Mouse (Mus musculus) hindbrain, embryonic 14.5 days (tissue): Measurements from ENCODE around the gene Slc25a38. TPM values are rescaled to one million over a fixed set of nuclear protein-coding genes. Genes with fewer than 3 reads are reported as not detected.

Experiments
- ATAC-seq: fragments of 200-750 bp; cut with Nextera tagmentation; 2 replicates; pipeline ENCODE4 v1.8.0; 2017; ENCODE audit warnings: moderate number of reproducible peaks, mild to moderate bottlenecking, moderate TSS enrichment, moderate library complexity; ENCODE audit not compliant: low FRiP score
- DNase-seq: peaks from one replicate; pipeline ENCODE4 v3.0.0-alpha.2; 2015; ENCODE audit warnings: low spot score
- H3K27ac ChIP-seq: fragments of 300-500 bp; sonication (generic); 2 replicates; pipeline ENCODE4 v1.5.1; 2014; ENCODE audit warnings: mild to moderate bottlenecking, moderate library complexity
- H3K27me3 ChIP-seq: fragments of 300-500 bp; sonication (generic); 2 replicates; pipeline ENCODE4 v1.6.1; 2014; ENCODE audit warnings: mild to moderate bottlenecking, low read length, mixed read lengths; ENCODE audit not compliant: control insufficient read depth, insufficient read depth
- H3K36me3 ChIP-seq: fragments of 300-500 bp; sonication (generic); replicated peaks from 2 replicates; pipeline ENCODE4 v1.6.1; 2014; ENCODE audit not compliant: control insufficient read depth, insufficient read depth
- H3K4me1 ChIP-seq: fragments of 300-500 bp; sonication (generic); replicated peaks from 2 replicates; pipeline ENCODE4 v1.6.1; 2014; ENCODE audit warnings: antibody characterized with exemption, low read length, mixed read lengths; ENCODE audit not compliant: control insufficient read depth, insufficient read depth
- H3K4me2 ChIP-seq: fragments of 300-500 bp; sonication (generic); replicated peaks from 2 replicates; pipeline ENCODE4 v1.6.1; 2014; ENCODE audit warnings: mild to moderate bottlenecking, moderate library complexity
- H3K4me3 ChIP-seq: fragments of 300-500 bp; sonication (generic); replicated peaks from 2 replicates; pipeline ENCODE4 v1.5.1; 2014; ENCODE audit warnings: mild to moderate bottlenecking, low read length
- H3K9ac ChIP-seq: fragments of 300-500 bp; sonication (generic); 2 replicates; pipeline ENCODE4 v1.6.1; 2014
- H3K9me3 ChIP-seq: fragments of 300-500 bp; sonication (generic); 2 replicates; pipeline ENCODE4 v1.6.1; 2016; ENCODE audit warnings: low read length; ENCODE audit not compliant: control insufficient read depth
- WGBS: fragments of 180-500 bp; shearing (Covaris S2); extraction: QIAGEN DNeasy Blood & Tissue Kit; methylation state at CpG from one replicate; pipeline ENCODE4 v1.1.7; 2014; 5-methylcytosine and 5-hydroxymethylcytosine counted together
- polyA plus RNA-seq: library from polyadenylated mRNA; unstranded; fragments of >200 nt; fragmentation: Nextera tagmentation; extraction: Ambion mirVana; gene quantifications from 2 replicates; pipeline ENCODE4 v1.2.1, GENCODE M21; 2014

Gene Slc25a38
- polyA plus RNA-seq, 1 experiment from 2014 or later = 38.3 TPM

GRCm38 (mm10) chr9:120079901-120080300 lies 30.3 kb upstream of the Slc25a38 start:
- H3K4me3 ChIP-seq = no peak overlapping the region
- no peak overlapping the region for H3K9ac ChIP-seq
- no peaks in the 10 kb centered on the region for H3K9me3 ChIP-seq
- ATAC-seq (no peak), DNase-seq (no peak)
- H3K27ac ChIP-seq = no peak overlapping the region
- H3K4me1 ChIP-seq = no peaks in the 10 kb centered on the region
- no peak overlapping the region for H3K4me2 ChIP-seq
- H3K27me3 ChIP-seq = no peaks in the 10 kb centered on the region
- H3K36me3 ChIP-seq = no peaks in the 10 kb centered on the region
- 81% methylated on average over 7 of the region's 7 CpGs for WGBS

DNA sequence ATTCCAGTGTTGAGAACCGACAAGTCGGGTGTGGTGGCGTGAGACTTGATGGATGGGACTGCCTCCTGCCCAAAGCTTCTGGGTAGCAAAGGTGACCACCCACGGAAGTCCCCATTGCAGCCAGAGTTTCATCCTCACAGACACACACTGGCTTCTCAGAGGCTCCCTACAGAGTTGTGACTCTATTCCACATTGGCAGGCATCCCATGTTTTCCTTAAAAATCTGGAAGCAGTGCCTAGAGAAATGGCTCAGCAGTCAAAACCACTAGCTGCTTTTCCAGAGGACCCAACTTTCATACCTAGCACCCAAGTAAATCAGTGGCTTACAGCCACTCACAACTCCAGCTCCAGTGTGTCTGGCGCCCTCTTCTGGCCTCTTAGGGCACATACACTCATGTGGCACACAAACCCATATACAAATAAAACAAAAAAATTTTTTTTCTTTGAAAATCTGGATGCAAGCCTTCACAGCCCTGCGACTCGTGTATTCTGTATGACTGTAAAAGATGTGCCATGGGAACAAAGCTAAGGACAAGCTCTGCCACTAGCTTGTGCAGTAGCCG lies 29.5 kb upstream of the Slc25a38 start:
- Histone ChIP-seq H3K27me3 (no peaks in the 10 kb centered on the region), H3K4me1 (no peaks in the 10 kb centered on the region), H3K4me3 (no peak overlapping the region), H3K27ac (no peak overlapping the region), H3K36me3 (no peaks in the 10 kb centered on the region), H3K9me3 (no peaks in the 10 kb centered on the region), H3K9ac (no peak overlapping the region), H3K4me2 (no peak overlapping the region)
- no peak for DNase-seq
- no peak for ATAC-seq
- 82% methylated on average over 8 of the region's 8 CpGs for WGBS

DNA sequence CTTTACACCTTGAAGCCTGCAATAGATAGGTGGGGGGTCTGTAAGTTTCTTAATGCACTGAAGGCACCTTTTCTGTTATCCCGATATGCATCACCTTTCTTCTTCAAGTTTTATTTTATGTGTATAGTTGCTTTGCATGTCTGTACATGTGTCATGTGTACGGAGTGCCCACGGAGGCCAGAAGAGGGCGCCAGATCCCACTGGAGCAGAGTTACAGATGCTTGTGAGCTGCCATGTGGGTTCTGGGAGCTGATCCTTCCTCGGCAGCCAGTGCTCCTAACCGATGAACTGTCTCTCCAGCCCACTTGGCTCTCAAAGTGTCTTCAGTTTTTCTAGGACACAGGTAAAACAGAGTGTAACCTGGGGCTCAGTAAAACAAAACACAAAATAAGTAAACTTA lies 28.9 kb upstream of the Slc25a38 start:
- no peak overlapping the region for H3K4me3 ChIP-seq
- no peaks in the 10 kb centered on the region for H3K4me1 ChIP-seq
- no peak for ATAC-seq
- no peaks in the 10 kb centered on the region for H3K27me3 ChIP-seq
- H3K9ac ChIP-seq = no peak overlapping the region
- no peaks in the 10 kb centered on the region for H3K9me3 ChIP-seq
- DNase-seq = no peak
- no peaks in the 10 kb centered on the region for H3K36me3 ChIP-seq
- H3K27ac ChIP-seq = no peak overlapping the region
- WGBS = 76% methylated on average over 6 of the region's 6 CpGs
- no peak overlapping the region for H3K4me2 ChIP-seq

DNA sequence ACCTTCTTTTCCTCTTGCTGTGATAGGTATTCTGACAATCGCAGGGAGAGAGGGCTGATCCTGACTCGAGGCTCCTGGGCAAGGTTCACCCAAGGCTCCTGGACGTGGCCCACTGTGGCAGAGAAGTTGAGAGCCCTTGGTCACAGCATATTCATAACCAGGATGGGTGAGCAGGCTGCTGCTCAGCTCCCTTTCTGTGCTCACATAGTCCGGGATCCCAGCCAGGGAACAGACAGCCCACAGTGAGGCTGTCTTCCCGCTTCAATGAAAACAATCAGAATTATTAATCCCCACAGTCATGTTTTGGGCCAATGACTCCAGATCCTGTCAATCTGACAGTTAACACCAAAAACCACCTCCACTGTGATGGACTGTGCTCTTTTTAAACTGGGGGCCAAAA lies 28.2 kb upstream of the Slc25a38 start:
- Histone ChIP-seq H3K9me3 (no peaks in the 10 kb centered on the region), H3K27me3 (no peaks in the 10 kb centered on the region), H3K4me2 (no peak overlapping the region), H3K36me3 (no peaks in the 10 kb centered on the region), H3K27ac (no peak overlapping the region), H3K4me3 (no peak overlapping the region), H3K4me1 (no peaks in the 10 kb centered on the region), H3K9ac (no peak overlapping the region)
- DNase-seq = no peak
- ATAC-seq = no peak
- WGBS = 80% methylated on average over 5 of the region's 5 CpGs

GRCm38 (mm10) chr9:120082691-120083090 lies 27.5 kb upstream of the Slc25a38 start:
- DNase-seq (no peak), ATAC-seq (no peak)
- Histone ChIP-seq H3K27ac (no peak overlapping the region), H3K27me3 (no peaks in the 10 kb centered on the region), H3K4me2 (no peak overlapping the region), H3K36me3 (no peaks in the 10 kb centered on the region), H3K4me3 (no peak overlapping the region), H3K9ac (no peak overlapping the region), H3K9me3 (no peaks in the 10 kb centered on the region), H3K4me1 (no peaks in the 10 kb centered on the region)
- 59% methylated on average over 4 of the region's 4 CpGs for WGBS

DNA sequence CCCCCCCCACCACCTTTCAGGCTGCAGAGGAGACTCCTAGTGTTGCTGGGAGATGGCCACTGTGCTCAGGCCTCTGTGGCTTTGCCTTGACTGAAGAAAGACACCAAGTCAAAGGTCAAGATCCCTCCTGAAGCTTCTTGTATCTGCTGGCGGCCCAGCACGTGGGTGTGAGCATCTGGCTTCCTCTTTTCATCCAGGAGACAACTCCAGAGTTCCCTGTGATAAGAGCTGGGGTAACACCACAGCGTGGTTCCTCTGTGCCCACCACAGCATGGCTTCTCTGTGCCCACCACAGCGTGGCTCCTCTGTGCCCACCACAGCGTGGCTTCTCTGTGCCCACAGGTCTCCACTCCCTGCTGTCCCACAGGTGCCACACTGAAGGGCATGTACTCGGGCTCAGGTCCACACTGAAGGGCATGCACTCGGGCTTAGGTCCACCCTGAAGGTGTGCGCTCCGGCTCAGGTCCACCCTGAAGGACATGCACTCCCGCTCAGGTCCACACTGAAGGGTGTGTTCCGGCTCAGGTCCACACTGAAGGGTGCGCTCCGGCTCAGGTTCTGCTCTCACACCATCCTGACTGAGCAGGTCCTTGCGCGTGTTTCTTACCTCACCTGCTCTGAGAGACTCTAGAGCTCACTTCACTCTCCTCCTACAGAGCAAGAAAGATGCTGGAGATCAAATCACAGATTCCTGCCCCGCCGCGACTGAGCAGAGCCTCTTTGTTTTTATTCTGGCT lies 26.8 kb upstream of the Slc25a38 start:
- Histone ChIP-seq H3K9me3 (no peaks in the 10 kb centered on the region), H3K4me2 (no peak overlapping the region), H3K27ac (no peak overlapping the region), H3K27me3 (no peaks in the 10 kb centered on the region), H3K9ac (no peak overlapping the region), H3K4me3 (no peak overlapping the region), H3K36me3 (no peaks in the 10 kb centered on the region), H3K4me1 (no peaks in the 10 kb centered on the region)
- no peak for ATAC-seq
- no peak for DNase-seq
- WGBS = 81% methylated on average over 18 of the region's 18 CpGs

DNA sequence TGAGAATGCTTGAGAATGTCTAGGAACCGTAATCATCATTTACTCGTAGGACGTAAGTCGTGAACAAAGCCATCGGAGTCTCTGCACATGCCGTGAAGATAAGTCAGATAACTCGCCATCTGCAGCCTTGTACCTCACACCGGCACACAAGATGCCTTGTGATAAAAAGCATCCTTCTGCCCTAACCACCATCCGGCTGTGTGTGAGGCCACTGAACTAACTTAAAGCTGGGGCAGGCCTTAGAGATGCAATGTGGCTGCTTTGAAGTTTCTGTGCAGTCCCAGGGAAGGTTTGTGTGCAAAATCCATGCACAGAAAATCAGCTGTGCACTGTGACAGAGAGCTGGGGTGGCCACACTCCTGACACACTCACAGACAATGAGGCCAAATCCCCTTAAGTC lies 25.8 kb upstream of the Slc25a38 start:
- H3K9me3 ChIP-seq = no peaks in the 10 kb centered on the region
- no peaks in the 10 kb centered on the region for H3K27me3 ChIP-seq
- no peak overlapping the region for H3K27ac ChIP-seq
- H3K4me2 ChIP-seq = no peak overlapping the region
- no peak overlapping the region for H3K9ac ChIP-seq
- no peak overlapping the region for H3K4me3 ChIP-seq
- no peaks in the 10 kb centered on the region for H3K4me1 ChIP-seq
- WGBS = 90% methylated on average over 9 of the region's 9 CpGs
- no peak for ATAC-seq
- no peaks in the 10 kb centered on the region for H3K36me3 ChIP-seq
- DNase-seq = no peak

- H3K4me1 ChIP-seq = no peaks in the 10 kb centered on the region
- no peaks in the 10 kb centered on the region for H3K36me3 ChIP-seq
- H3K4me3 ChIP-seq = no peak overlapping the region
- no peak for ATAC-seq
- no peak overlapping the region for H3K9ac ChIP-seq
- no peak overlapping the region for H3K27ac ChIP-seq
- H3K4me2 ChIP-seq = no peak overlapping the region
- WGBS = 91% methylated on average over 7 of the region's 7 CpGs
- no peaks in the 10 kb centered on the region for H3K27me3 ChIP-seq
- H3K9me3 ChIP-seq = no peaks in the 10 kb centered on the region
- no peak for DNase-seq
Measured at GRCm38 (mm10) chr9:120089125-120089524, 21.0 kb upstream of the Slc25a38 start.

GRCm38 (mm10) chr9:120091086-120091485 lies 19.1 kb upstream of the Slc25a38 start:
- no peaks in the 10 kb centered on the region for H3K27me3 ChIP-seq
- H3K9ac ChIP-seq = no peak overlapping the region
- H3K4me2 ChIP-seq = no peak overlapping the region
- DNase-seq (no peak), ATAC-seq (no peak)
- H3K36me3 ChIP-seq = no peaks in the 10 kb centered on the region
- H3K9me3 ChIP-seq = no peaks in the 10 kb centered on the region
- H3K4me3 ChIP-seq = no peak overlapping the region
- no peak overlapping the region for H3K27ac ChIP-seq
- H3K4me1 ChIP-seq = no peaks in the 10 kb centered on the region
- 92% methylated on average over 10 of the region's 10 CpGs for WGBS
